Mouse (Mus musculus) gastrocnemius, postnatal 14 days (tissue): Measurements from ENCODE around the gene Synj2. TPM values are rescaled to one million over a fixed set of nuclear protein-coding genes. Genes with fewer than 3 reads are reported as not detected.
"Not testable (repeated sequence)": the region's sequence is repeated elsewhere in the genome, so short reads cannot be mapped to it uniquely, and the experiment has no call there.

ENCODE experiments used
- DNase-seq: peaks from one replicate; pipeline ENCODE4 v3.0.0; 2021; ENCODE audit warnings: mixed read lengths
- intact Hi-C: fragments of 180-260 bp; cut with DNase I; formaldehyde crosslinking; loops from one replicate; pipeline ENCODE4 v1.15.1; 2025; ENCODE audit warnings: low total_unique reads
- total RNA-seq, 2 experiments: library from RNA; stranded (reverse); gene quantifications; 2 replicates each; pipeline ENCODE4 v1.2.3; 2021

The Synj2 gene
- total RNA-seq, 2 experiments from 2014 or later, result 28.9 to 44.4 TPM

DNA sequence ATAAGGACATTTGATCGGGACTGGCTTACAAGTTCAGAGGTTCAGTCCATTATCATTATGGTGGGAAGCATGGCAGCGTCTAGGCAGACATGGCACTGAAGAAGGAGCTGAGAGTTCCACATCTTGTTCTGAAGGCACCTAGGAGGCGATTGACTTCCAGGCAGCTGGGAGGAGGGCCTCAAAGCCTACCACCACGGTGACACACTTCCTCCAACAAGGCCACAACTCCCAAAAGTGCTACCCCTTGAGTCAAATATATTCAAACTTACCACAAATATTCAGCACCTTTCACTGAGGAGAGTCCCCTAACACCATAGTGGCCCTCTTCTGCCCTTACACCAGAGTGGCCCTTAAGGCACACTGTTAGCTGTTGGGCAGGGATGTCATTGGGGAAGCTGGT is 73.9 kb downstream of the Synj2 start:
- no peak for DNase-seq
- intact Hi-C loops, result loop anchor here (5.0 kb wide), 1 partner anchor 73 kb away; the partner anchor contains the start of gene Synj2

DNA sequence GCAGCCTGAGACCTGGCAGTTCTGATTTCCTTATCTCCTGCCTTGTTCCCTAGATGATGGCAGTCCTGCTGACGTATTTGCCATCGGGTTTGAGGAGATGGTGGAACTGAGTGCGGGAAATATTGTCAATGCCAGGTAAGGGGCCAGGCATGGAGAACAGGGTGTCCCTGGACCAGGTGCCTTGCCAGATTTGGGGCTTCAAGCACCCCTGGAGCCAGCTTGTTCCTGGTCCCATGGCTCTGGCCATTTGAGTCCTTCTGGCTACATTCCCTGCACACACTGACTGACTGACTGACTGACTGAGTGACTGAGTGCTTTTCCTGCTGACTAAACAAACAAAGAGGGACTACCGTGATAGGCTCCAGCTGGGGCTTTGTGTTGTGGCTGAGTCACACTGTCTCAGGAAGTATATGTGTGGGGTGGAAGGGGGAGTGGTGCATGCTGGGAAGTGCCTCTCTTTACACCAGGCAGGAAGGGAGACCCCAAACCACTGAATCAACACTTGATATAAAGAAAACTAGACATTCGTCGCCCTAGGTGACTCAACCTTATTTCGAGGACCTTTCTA is 75.2 kb downstream of the Synj2 start:
- DNase-seq, result no peak
- intact Hi-C loops, result loop anchor here (5.0 kb wide), 1 partner anchor 74 kb away; the partner anchor contains the start of gene Synj2

DNA sequence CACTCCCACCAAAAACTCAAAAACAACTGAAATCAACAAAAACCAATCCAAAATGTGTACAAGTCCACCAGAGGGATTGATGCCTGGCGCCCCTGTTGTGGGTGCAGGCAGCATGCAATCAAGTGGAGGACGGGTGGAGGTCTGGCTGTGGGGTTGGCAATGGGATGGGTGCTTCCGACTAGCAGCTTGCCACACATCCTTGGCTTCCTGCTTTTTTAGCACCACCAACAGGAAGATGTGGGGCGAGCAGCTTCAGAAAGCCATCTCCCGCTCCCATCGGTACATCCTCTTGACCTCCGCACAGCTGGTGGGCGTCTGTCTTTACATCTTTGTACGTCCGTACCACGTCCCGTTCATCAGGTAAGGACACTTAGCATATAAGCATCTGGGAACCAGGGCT is 76.2 kb downstream of the Synj2 start:
- DNase-seq, result no peak
- intact Hi-C loops, result loop anchor here (5.0 kb wide), 1 partner anchor 75 kb away; the partner anchor contains the start of gene Synj2

DNA sequence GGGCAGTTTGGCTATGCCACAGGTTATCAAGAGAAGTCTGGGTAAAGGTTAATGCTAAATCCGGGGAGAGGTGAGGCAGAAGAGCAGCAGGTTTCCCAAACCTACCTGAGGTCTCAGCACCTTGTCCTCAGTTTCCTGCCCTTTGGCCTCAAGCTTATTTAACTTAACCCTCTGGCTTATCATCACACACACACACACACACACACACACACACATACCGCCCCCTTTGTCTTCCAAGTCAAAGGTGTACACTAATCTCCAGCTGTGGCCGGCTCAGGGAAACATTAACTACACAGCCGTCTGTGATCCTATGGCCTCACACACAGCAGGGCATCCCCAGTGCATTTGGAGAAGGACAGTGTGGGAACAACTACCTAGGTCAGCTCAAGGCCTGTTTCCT is 77.3 kb downstream of the Synj2 start:
- intact Hi-C loops, result loop anchor here (5.0 kb wide), 1 partner anchor 76 kb away; the partner anchor contains the start of gene Synj2

DNA sequence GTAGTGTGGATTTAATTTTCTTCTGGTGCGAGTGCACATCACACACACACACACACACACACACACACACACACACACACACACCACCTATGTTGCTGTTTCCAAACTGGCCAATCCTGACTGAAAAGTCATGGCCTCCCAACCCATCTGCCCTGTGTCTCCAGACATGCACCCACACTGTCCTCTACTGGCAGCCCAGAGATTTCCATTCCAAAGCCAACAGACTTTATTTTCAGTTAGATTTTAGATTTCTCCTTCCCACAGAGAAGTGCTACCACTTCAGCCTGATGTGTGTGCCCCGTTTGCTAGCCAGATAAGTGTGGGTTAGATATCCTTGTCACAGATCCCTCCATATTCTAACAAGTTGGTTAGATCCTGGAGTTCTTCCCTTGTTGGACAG is 78.7 kb downstream of the Synj2 start:
- intact Hi-C loops, result loop anchor here (5.0 kb wide), 1 partner anchor 77 kb away; the partner anchor contains the start of gene Synj2
- DNase-seq, result peak; percentile 50

More for the DNA sequence above, 77.3 kb downstream of the Synj2 start:
- no peak for DNase-seq

DNA sequence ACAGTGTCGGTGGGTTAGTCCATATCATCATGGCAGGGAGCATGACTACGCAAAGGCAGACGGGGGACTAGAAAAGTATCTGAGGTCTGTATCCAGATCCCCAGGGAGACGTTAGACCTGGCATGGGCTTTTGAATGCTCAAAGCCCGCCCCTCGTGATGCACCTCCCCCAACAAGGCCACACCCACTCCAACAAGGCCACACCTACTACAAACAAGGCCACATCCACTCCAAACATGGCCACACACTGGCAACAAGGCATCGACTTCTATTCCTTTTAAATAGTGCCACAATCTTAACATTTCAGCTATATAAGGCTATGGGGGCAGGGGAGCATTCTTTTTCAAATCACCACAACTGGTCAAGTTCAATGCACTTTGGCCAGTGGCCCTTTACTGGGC is 79.6 kb downstream of the Synj2 start:
- no peak for DNase-seq

DNA sequence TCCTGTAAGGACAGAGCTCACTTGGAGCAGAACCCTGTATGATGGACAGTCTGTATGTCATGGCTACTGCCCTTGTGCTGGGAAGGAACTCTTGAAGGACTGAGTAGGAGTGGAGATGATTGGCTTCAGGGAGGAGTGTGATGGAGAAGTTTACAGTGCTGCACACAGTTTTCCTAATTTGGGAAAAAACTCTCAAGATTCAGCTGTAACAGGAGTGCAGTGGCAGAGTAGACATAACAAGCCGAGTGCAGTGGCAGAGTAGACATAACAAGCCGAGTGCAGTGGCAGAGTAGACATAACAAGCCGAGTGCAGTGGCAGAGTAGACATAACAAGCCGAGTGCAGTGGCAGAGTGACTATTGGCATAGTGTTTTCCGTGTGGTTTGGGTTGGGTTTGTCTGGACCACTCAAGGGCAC is 80.3 kb downstream of the Synj2 start:
- DNase-seq, intact Hi-C loops: not testable (repeated sequence)

More for the DNA sequence above, 79.6 kb downstream of the Synj2 start:
- intact Hi-C loops, result no loop called here

DNA sequence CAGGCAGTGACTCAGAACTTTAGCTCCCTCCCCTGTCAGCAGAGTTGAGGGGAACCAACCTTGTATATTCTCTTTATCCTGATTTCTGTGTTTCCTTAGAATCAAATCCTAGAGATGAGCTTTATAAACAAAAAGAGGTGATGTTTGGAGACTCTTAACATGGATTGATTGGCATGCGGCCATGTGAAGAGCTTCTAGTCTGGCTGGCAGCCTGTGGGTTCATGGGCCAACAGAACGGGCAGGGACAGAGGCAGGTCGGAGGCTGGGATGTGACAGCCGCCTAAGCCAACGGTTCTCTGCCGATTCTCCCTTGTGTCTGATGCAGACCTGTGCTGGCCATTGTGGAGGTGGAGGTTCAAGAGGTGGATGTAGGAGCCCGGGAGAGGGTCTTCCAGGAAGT is 84.8 kb downstream of the Synj2 start:
- no peak for DNase-seq
- intact Hi-C loops, result no loop called here

DNA sequence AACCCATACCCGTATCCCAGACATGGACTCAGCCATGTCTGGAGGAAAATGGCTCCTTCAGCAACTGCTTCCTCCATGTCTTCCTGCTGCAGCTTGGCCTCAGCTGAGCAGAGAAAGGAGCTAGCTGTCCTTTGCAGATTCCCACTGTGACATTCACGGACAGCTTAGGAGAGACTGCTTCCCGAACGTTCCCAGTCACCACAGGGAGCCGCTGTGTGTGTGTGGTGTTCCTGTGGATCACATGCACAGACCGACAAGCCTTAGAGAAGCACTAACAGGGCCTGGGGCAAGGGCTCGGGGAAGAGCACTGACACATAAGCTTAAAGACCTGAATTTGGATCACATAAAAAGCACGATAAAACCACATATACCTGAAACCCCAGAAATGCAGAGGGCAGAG is 94.6 kb downstream of the Synj2 start:
- intact Hi-C loops, result no loop called here
- no peak for DNase-seq

DNA sequence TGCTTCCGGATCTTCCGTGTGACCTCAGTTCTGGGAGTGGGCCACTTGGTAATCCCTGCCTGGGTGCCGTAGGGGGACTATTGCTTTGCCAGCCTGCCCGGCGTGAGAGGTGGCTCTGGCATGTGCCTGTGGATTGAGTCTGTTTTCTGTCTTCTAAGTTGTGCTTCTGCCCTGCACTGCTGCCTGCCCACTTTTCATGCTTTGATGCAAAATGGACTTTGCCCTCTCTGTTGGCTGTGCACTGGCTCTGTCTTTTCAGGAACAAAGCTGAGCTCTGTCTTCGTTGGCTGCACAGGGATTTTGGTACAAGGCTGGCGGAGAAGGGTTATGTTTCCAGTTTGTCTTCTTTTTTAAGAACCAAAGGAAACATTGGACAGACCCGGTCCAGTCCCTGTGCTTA is 95.4 kb downstream of the Synj2 start:
- no peak for DNase-seq
- intact Hi-C loops, result no loop called here

DNA sequence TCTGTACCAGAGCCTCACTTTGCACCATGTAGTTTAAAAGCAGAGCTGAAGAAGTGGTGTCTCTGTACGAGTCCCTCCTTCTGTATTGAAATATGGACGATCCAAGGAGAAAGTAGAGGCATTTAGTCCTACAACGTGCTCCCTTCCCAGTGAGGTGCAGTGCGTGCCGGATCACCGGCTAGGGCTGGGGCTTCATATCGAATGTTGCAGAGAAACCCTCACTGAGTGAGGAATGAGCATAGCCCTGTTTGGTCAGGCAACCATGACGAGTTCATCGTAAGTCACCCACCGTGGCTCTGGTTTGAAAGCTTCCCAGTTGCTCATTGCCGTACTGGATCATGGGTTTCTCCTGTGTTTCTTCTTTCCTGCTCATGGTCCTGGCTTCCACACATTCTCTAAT is 95.8 kb downstream of the Synj2 start:
- DNase-seq, result no peak

DNA sequence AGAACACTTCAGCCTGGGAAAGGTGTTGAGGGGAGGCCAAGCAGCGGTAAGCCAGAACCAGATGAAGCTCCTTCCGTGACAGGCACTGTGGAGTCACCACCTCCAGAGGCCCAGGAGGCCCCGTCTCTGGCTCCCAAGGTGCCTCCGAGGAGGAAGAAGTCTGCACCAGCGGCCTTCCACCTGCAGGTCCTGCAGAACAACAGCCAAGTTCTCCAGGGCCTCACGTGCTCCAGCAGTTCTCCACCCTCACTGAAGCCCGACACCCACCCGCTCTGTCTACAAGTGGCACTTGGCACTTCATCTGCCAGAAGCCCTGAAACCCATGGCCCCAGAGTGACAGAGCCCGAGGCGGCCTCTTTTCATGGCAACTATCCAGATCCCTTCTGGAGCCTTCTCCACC is 96.4 kb downstream of the Synj2 start:
- DNase-seq, result no peak
- intact Hi-C loops, result no loop called here

More for the DNA sequence above, 95.8 kb downstream of the Synj2 start:
- intact Hi-C loops, result no loop called here

DNA sequence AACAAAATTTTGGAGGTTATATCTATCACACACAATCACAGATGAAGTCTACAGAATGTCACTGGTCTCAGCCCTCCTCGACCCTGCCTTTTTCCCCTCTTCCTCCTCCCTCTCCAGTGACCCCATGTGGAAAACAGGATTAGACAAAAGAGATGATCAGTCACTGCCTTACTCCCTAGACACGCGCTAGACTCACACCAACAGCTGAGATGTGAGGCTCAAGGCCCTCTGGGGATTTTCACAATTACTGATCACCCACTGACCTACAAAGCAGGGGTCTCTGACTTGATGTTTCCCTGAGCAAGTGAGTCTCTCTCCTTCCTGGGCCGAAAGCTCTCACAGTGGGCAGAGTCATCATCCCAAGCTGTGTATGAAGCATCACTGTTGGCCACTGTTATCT is 111.7 kb downstream of the Synj2 start:
- intact Hi-C loops, result no loop called here
- DNase-seq, result no peak

DNA sequence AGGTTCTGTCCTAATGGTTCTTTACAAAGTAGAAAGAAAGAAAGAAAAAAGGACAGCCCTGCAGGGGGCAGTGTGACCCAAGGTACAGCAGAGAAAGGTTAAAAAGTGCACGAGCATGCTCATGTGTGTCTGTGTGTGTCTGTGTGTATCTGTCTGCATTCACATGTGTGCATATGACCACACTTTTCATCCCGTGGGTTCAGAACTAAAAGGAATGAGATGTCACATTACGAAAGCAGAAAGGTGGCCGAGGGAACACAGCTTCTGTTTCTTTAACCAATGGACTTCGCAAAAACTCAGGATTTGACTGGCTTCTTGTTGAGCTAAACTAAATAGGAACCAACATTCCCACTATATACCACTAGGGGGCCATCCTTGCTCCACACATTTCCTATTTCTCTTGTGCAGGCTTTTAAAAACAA is 113.9 kb downstream of the Synj2 start:
- no peak for DNase-seq
- intact Hi-C loops, result no loop called here

DNA sequence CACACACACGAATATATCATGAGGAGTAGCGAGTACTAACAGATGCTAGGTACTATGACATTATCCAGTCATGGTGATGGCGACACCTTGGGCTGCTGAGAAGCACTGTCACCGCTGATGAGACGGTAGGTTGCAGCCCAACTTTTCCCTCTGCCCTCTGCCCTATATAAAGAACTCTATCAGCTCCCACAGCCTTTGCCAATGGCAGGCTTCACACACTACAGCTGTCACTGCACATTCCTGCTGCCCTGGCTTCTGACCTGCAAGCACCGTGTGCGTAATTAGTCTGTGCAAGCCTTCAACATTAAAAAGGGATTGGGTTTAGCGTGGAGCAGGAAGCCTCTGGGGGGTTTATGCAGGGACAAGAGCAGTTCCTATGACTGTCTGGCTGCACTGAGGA is 121.7 kb downstream of the Synj2 start:
- DNase-seq, result no peak
- intact Hi-C loops, result no loop called here

DNA sequence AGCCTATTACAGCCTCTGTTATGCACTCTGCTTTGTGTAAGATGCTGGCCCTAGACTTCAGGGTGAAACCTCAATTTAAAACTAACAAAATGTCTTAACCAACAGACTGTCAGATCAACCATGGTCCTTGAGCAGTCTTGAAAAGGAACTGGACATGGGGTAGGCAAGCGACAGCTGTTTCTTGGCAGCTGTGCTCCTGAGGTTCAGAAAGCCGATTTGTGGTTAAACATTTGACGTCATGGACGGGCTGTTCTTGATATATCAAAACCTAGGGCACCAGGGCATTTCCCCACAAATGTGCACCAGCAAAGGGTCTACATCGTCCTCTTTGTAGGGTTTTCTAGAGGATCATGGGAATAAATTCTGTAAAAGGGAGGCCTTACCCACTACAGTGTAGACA is 122.5 kb downstream of the Synj2 start:
- intact Hi-C loops, result no loop called here
- no peak for DNase-seq

DNA sequence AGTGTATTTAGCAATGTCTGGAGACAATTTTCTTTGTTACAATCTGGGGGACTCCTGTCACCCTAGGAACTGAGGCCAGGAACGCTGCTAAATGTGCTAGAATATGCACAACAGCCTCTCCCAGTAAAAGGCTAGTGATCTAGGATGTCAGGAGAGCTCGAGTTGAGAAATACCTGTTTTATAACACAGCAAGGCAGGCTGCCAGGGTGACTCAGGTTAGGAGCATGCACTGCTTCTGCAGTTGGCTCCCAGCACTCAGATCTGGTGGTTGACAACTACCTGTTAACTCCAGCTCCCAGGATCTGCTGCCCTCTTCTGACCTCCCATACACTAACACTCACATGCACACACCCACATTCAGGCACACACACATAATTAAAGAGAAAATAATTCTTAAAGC is 124.9 kb downstream of the Synj2 start:
- intact Hi-C loops, result no loop called here
- no peak for DNase-seq

DNA sequence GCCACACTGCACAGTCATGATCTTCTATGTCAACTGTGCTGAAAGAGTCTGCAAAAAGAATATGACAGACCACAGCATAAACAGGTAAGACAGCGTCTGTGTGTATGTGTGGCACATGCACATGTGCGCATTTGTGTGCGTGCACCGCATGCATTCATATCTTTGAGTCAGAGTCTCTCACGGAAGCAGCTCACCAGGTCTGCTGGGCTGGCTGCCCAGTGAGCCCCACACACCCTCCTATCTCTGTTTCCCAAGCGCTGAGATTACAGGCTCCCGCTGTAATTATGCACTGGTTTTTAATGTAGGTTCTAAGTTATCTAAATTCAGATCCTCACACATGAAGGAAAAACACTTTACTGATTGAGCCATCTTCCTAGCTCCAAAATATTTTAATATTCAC is 126.5 kb downstream of the Synj2 start:
- intact Hi-C loops, result no loop called here
- DNase-seq, result no peak

DNA sequence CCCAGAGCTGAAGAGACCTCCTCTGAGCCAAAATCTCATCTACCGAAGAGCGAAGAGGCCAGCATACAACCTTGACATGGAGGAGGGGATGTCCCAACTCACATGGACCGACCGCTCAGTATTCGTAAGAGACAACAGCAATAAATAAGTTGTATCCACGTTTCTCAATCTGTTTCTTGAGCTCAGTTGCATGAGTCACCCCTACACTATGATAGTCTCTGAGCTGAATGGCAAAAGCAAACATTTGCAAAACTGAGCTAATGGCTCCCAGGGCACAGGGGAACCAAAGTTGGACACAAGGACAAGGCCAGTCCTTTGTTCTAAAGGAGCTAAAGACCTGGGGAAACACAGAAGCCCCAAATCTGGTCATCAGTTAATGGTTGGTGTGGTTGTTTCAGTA is 128.8 kb downstream of the Synj2 start:
- DNase-seq, result no peak
- intact Hi-C loops, result no loop called here

DNA sequence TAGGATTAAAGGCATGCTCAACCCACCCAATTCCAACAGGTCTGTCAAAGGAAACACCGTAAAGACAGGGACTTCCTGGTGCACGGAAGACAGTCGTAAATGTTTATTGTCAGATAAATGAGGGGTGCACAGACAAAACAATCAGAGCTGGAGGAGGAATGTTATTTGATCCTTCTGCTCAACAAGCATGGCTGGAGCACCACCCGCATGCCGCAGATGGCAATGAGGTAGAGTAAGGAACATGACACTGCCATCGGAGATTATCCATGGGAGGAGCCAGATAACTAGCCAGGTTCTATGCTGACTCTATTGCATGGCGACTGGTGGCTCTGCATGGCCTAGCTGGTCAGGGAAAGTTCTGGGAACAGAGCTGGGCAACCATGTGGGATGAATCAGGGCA is 132.3 kb downstream of the Synj2 start:
- no peak for DNase-seq
- intact Hi-C loops, result no loop called here

DNA sequence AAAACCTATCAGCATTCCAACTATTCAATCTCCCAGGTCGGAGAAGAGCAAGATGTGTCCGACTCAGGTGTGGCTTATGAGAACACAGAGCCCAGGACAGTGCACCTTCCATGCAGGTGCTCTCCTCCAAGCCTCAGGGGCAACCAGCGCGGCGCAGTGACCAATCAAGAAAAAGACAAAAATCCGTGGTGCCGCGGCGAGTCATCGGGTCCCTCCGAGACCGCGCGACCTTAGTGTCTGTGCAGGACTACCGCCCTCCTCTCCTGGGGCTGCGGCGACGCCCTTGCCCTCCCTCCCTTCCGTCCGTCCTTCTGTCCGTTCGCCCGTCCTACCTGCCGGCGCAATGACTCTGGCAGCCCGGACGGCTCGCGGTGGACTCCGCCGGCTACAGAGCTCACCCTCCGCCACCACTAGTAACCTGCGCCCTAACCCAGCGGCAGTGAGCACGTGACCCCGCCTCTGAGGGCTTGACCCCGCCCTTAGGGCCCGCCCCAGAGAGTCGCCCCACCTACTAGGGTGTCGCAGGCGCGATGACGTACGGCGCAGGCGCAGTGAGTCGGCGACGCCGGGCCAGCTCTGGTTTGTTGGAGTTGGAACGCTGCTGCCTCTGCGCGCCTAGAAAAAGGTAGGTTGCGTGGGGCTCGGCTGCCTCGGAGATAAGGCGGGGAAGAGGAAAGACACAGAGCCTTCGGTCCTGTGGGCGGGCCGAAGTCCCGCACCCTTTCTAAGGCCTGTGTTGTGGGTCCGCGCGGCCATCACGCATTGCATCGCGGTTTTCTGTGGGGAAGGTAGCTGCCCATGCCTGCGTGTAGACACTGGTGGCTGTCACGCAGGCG is 138.4 kb downstream of the Synj2 start, which contains the start of the genes Serac1 and Gtf2h5:
Gene Serac1, minus strand, starts transcription at position 455 of the 836 bp plus-strand sequence.
Gene Gtf2h5, plus strand, starts transcription at position 500 of the 836 bp plus-strand sequence.
- intact Hi-C loops, result no loop called here

More for the DNA sequence above, 138.4 kb downstream of the Synj2 start, which contains the start of the genes Serac1 and Gtf2h5:
- DNase-seq, result peak; percentile 97
